Mouse (Mus musculus): ENCODE data around the gene Hdhd5. TPM values are rescaled to one million over a fixed set of nuclear protein-coding genes. Genes with fewer than 3 reads are reported as not detected.

Hdhd5 gene
- polyA plus RNA-seq, 1 experiment from 2014 or later: 7.4 TPM

DNA sequence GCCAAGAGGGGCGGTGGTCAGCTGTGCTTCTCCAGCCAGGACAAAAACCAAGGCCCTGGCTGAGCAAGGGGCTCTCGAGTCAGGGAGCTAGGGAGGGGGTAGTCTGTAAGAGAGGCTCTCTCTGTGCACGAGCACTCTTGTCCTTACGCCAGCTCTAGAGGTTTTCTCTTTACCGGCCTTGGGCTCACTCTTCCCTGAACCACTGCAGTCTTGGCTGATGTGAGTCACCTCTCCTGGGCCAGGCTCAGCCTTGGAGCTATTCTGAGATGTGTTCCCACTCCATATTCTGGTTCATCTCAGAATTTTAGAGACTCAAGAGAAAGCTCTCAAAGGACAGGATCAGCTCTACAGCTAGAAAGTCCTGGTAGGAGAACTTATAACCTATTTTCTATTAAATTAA lies 13.8 kb downstream of the Hdhd5 start:
- no peaks in the 10 kb centered on the region for H3K4me1 ChIP-seq (ENCODE audit: control insufficient read depth, insufficient read depth, low read length)
- H3K36me3 ChIP-seq (ENCODE audit: control insufficient read depth, insufficient read depth, low read length): peaks cover 37% of the 10 kb centered on the region
- no peak for ATAC-seq (ENCODE audit: low read depth)
- no peak for DNase-seq (ENCODE audit: low spot score)
- H3K9ac ChIP-seq (ENCODE audit: low read depth, low read length): no peak overlapping the region
- no peak overlapping the region for H3K27ac ChIP-seq (replicated peaks; ENCODE audit: low read depth, low read length)
- H3K4me3 ChIP-seq (ENCODE audit: low read depth, low read length): no peak overlapping the region
- H3K9me3 ChIP-seq (ENCODE audit: control insufficient read depth, low read length): no peaks in the 10 kb centered on the region
- no peak overlapping the region for H3K4me2 ChIP-seq (ENCODE audit: low read depth, low read length)
- WGBS: 87% methylated on average over 5 of the region's 5 CpGs
- H3K27me3 ChIP-seq (replicated peaks; ENCODE audit: control insufficient read depth, insufficient read depth, low read length): no peaks in the 10 kb centered on the region

DNA sequence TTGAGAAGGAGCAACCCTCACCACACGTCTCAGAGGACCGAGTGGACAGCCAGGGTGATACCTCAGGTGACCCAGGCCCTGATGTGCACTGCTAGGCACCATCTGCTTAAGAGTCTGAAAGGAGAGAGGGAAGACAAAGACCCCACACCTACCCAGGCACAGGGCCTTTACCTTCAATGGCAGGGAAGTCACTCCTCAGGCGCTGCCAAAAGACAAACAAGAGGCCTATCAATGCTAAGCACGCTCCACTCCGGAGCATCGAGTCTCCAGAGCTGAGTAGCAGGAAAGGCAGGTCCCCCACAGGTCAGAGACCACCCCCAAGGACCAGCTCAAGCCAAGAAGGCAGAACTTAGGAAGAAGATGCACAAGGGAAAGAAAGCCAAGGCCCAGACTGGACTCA lies 14.2 kb downstream of the Hdhd5 start:
- no peak for DNase-seq (ENCODE audit: low spot score)
- WGBS: 89% methylated on average over 6 of the region's 6 CpGs
- H3K36me3 ChIP-seq (ENCODE audit: control insufficient read depth, insufficient read depth, low read length): peaks cover 33% of the 10 kb centered on the region
- H3K27ac ChIP-seq (replicated peaks; ENCODE audit: low read depth, low read length): no peak overlapping the region
- no peak overlapping the region for H3K4me2 ChIP-seq (ENCODE audit: low read depth, low read length)
- no peaks in the 10 kb centered on the region for H3K27me3 ChIP-seq (replicated peaks; ENCODE audit: control insufficient read depth, insufficient read depth, low read length)
- H3K9me3 ChIP-seq (ENCODE audit: control insufficient read depth, low read length): no peaks in the 10 kb centered on the region
- ATAC-seq (ENCODE audit: low read depth): no peak
- H3K4me3 ChIP-seq (ENCODE audit: low read depth, low read length): no peak overlapping the region
- no peak overlapping the region for H3K9ac ChIP-seq (ENCODE audit: low read depth, low read length)
- no peaks in the 10 kb centered on the region for H3K4me1 ChIP-seq (ENCODE audit: control insufficient read depth, insufficient read depth, low read length)

DNA sequence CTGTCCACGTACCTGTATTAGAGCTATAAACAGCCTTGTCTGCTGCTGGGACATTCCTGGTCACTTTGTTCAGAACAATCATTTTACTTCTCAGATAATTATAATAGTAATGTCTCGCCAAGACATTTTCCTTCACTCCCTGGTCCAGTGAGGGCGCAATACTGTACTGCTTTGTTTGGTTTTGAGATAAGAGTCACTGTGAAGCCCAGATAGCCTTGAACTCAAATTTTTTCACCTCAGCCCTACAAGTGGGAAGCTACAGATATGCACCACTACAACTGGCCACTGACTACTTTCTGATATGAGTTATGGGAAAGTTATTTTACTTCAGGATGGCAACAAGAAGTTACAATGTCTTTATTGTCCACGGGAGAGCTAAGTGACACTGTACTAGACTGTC lies 14.7 kb downstream of the Hdhd5 start:
- Histone ChIP-seq H3K4me3 (ENCODE audit: low read depth, low read length) (no peak overlapping the region), H3K9me3 (ENCODE audit: control insufficient read depth, low read length) (no peaks in the 10 kb centered on the region), H3K27me3 (replicated peaks; ENCODE audit: control insufficient read depth, insufficient read depth, low read length) (no peaks in the 10 kb centered on the region), H3K4me2 (ENCODE audit: low read depth, low read length) (no peak overlapping the region), H3K27ac (replicated peaks; ENCODE audit: low read depth, low read length) (no peak overlapping the region), H3K9ac (ENCODE audit: low read depth, low read length) (no peak overlapping the region), H3K36me3 (ENCODE audit: control insufficient read depth, insufficient read depth, low read length) (peaks cover 30% of the 10 kb centered on the region), H3K4me1 (ENCODE audit: control insufficient read depth, insufficient read depth, low read length) (no peaks in the 10 kb centered on the region)
- WGBS: 91% methylated on average over 4 of the region's 4 CpGs
- ATAC-seq (ENCODE audit: low read depth) (no peak), DNase-seq (ENCODE audit: low spot score) (no peak)

DNA sequence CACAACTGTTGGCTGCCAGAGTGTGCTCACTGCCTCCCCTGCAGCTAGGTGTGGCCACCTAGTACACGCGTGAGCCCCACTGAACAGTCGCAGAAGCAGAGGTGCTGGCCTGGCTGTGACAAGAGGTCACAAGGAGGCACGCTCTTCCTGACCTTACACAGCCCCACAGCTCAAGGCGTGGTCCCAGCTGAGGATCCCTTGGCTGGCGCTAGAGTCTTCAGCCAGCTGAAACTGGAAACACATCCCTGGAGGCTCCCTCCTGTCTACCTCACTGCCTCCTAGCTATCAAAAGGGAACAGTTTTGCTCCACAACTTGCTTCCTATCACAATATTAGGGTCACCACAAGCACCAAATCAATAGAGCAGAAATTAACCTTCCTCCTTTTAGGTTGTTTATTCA lies 19.9 kb downstream of the Hdhd5 start:
- H3K36me3 ChIP-seq (ENCODE audit: control insufficient read depth, insufficient read depth, low read length): peaks cover 35% of the 10 kb centered on the region
- H3K27ac ChIP-seq (replicated peaks; ENCODE audit: low read depth, low read length): no peak overlapping the region
- WGBS: 83% methylated on average over 6 of the region's 6 CpGs
- no peak overlapping the region for H3K9ac ChIP-seq (ENCODE audit: low read depth, low read length)
- no peaks in the 10 kb centered on the region for H3K9me3 ChIP-seq (ENCODE audit: control insufficient read depth, low read length)
- no peaks in the 10 kb centered on the region for H3K27me3 ChIP-seq (replicated peaks; ENCODE audit: control insufficient read depth, insufficient read depth, low read length)
- H3K4me2 ChIP-seq (ENCODE audit: low read depth, low read length): no peak overlapping the region
- no peaks in the 10 kb centered on the region for H3K4me1 ChIP-seq (ENCODE audit: control insufficient read depth, insufficient read depth, low read length)
- ATAC-seq (ENCODE audit: low read depth) (no peak), DNase-seq (ENCODE audit: low spot score) (no peak)
- H3K4me3 ChIP-seq (ENCODE audit: low read depth, low read length): no peak overlapping the region

DNA sequence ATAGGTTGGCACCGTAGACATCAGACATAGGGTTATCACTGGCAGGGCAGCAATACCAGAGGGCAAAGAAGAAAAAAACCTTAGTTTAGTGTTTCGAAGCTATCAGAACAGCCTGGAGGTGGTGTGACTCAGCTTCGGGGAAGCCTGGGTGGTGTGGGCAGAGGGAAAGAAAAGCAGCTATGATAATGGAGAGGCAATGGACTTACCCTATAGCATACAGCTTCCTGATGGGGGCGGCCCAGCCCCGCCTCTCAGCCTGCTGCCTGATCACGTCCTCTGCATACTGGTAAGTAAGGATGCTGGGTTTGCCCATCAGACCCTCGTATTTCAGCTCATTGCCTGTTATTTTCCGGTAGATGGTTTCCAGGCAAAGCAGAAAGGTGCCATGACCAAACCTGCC lies 20.7 kb downstream of the Hdhd5 start:
- no peaks in the 10 kb centered on the region for H3K4me1 ChIP-seq (ENCODE audit: control insufficient read depth, insufficient read depth, low read length)

DNA sequence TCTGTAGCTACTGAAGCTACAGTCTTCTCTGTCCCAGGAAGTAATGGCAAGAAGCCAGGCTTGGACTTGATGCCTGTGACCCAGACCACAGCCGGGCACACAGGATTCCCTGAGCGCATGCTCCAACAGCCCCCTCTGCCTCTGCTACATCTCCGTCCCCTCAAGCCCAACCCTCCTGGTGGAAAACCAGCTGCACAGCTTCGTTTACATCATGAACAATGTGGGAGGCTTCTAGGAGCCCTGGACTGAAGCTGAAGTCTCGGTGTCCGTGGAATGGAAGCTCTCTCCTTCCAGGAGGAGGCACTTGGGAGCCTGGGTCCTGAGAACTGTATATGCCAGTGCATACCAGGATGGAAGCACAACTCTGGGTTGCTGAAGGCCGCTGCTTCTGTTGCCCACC lies 21.1 kb downstream of the Hdhd5 start:
- DNase-seq (ENCODE audit: low spot score): no peak
- Histone ChIP-seq H3K27ac (replicated peaks; ENCODE audit: low read depth, low read length) (no peak overlapping the region), H3K9ac (ENCODE audit: low read depth, low read length) (no peak overlapping the region), H3K4me3 (ENCODE audit: low read depth, low read length) (no peak overlapping the region), H3K27me3 (replicated peaks; ENCODE audit: control insufficient read depth, insufficient read depth, low read length) (no peaks in the 10 kb centered on the region), H3K9me3 (ENCODE audit: control insufficient read depth, low read length) (no peaks in the 10 kb centered on the region), H3K36me3 (ENCODE audit: control insufficient read depth, insufficient read depth, low read length) (peaks cover 35% of the 10 kb centered on the region), H3K4me1 (ENCODE audit: control insufficient read depth, insufficient read depth, low read length) (no peaks in the 10 kb centered on the region), H3K4me2 (ENCODE audit: low read depth, low read length) (no peak overlapping the region)
- WGBS: 85% methylated on average over 7 of the region's 7 CpGs
- no peak for ATAC-seq (ENCODE audit: low read depth)

More for the DNA sequence above, 20.7 kb downstream of the Hdhd5 start:
- Histone ChIP-seq H3K4me2 (ENCODE audit: low read depth, low read length) (no peak overlapping the region), H3K9ac (ENCODE audit: low read depth, low read length) (no peak overlapping the region), H3K27me3 (replicated peaks; ENCODE audit: control insufficient read depth, insufficient read depth, low read length) (no peaks in the 10 kb centered on the region), H3K4me3 (ENCODE audit: low read depth, low read length) (no peak overlapping the region), H3K9me3 (ENCODE audit: control insufficient read depth, low read length) (no peaks in the 10 kb centered on the region), H3K36me3 (ENCODE audit: control insufficient read depth, insufficient read depth, low read length) (peaks cover 35% of the 10 kb centered on the region), H3K27ac (replicated peaks; ENCODE audit: low read depth, low read length) (no peak overlapping the region)
- WGBS: 85% methylated on average over 7 of the region's 8 CpGs
- ATAC-seq (ENCODE audit: low read depth): no peak
- DNase-seq (ENCODE audit: low spot score): no peak

DNA sequence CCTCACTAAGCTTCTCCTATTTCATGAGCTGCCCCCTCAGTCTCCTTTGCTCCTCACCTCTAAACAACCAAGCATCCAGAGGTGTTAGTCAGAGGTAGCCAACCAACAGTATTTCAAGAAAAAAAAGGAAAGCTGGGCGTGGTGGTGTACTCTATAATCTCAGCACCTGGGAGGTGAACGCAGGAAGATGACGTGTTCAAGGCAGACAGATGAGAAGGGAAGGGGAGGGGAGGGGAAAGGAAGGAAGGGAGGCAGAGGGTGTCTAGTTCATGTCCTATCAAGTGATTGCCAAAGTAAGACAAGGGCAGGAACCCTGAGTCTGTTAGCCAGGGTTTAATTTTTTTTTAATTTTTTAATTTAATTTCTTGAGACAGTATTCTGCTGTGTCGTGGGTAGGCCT lies 22.5 kb downstream of the Hdhd5 start:
- Histone ChIP-seq H3K27me3 (replicated peaks; ENCODE audit: control insufficient read depth, insufficient read depth, low read length) (no peaks in the 10 kb centered on the region), H3K4me2 (ENCODE audit: low read depth, low read length) (no peak overlapping the region), H3K36me3 (ENCODE audit: control insufficient read depth, insufficient read depth, low read length) (peaks cover 31% of the 10 kb centered on the region), H3K9me3 (ENCODE audit: control insufficient read depth, low read length) (no peaks in the 10 kb centered on the region), H3K4me3 (ENCODE audit: low read depth, low read length) (no peak overlapping the region), H3K9ac (ENCODE audit: low read depth, low read length) (no peak overlapping the region), H3K27ac (replicated peaks; ENCODE audit: low read depth, low read length) (no peak overlapping the region), H3K4me1 (ENCODE audit: control insufficient read depth, insufficient read depth, low read length) (no peaks in the 10 kb centered on the region)
- 79% methylated on average over 4 of the region's 4 CpGs for WGBS
- ATAC-seq (ENCODE audit: low read depth) (no peak), DNase-seq (ENCODE audit: low spot score) (no peak)

DNA sequence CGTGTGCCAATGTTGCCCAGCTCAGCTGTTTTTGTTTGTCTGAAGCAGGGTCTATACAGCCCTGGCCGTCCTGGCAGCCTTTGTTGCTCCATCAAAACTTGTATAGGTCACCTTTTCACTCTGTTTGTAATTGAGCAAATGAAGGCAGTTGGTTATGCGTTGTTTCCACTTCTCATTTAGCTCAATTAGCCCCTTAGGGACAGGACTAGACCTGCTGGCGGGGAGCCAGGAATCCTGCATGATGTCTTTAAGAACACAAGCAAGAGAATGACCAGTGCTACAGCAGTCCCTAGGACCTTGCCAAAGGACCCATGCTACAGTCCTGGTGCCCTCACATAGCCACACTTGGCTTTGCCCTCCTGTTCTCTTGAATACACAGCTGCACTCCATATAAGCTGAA lies 25.6 kb downstream of the Hdhd5 start:
- 54% methylated on average over 4 of the region's 4 CpGs for WGBS
- Histone ChIP-seq H3K36me3 (ENCODE audit: control insufficient read depth, insufficient read depth, low read length) (peaks cover 22% of the 10 kb centered on the region), H3K27ac (replicated peaks; ENCODE audit: low read depth, low read length) (no peak overlapping the region), H3K27me3 (replicated peaks; ENCODE audit: control insufficient read depth, insufficient read depth, low read length) (no peaks in the 10 kb centered on the region), H3K4me1 (ENCODE audit: control insufficient read depth, insufficient read depth, low read length) (no peaks in the 10 kb centered on the region), H3K4me2 (ENCODE audit: low read depth, low read length) (no peak overlapping the region), H3K9me3 (ENCODE audit: control insufficient read depth, low read length) (peaks cover under 1% of the 10 kb centered on the region; the same call in 1 of the 2 replicates), H3K9ac (ENCODE audit: low read depth, low read length) (no peak overlapping the region), H3K4me3 (ENCODE audit: low read depth, low read length) (no peak overlapping the region)
- ATAC-seq (ENCODE audit: low read depth): peak; percentile 9; the same call in 1 of the 2 replicates
- DNase-seq (ENCODE audit: low spot score): peak; percentile 54

DNA sequence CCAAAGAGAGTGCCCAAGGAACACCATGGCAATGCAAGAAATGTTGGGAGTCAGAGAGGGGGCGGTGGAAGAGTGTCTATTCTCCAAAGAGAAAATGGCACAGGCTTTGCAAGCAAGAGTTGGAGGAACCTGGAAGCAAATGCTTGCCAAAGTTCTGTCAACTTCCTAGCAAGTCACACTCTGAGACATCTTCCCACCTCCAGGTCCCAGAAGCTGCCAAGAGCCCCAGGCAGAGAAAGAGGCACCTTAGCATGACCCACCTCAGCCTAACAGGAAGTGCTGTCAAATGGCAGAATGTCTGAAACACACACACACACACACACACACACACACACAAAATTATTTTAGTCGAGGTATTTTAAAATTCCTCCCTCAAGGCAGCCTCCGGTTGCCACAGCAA lies 27.1 kb downstream of the Hdhd5 start:
- 74% methylated on average over 3 of the region's 3 CpGs for WGBS
- Histone ChIP-seq H3K4me2 (ENCODE audit: low read depth, low read length) (no peak overlapping the region), H3K9ac (ENCODE audit: low read depth, low read length) (no peak overlapping the region), H3K27me3 (replicated peaks; ENCODE audit: control insufficient read depth, insufficient read depth, low read length) (no peaks in the 10 kb centered on the region), H3K4me1 (ENCODE audit: control insufficient read depth, insufficient read depth, low read length) (no peaks in the 10 kb centered on the region), H3K9me3 (ENCODE audit: control insufficient read depth, low read length) (peaks cover 5% of the 10 kb centered on the region; the same call in 1 of the 2 replicates), H3K36me3 (ENCODE audit: control insufficient read depth, insufficient read depth, low read length) (peaks cover 7% of the 10 kb centered on the region; the same call in 1 of the 2 replicates), H3K4me3 (ENCODE audit: low read depth, low read length) (no peak overlapping the region), H3K27ac (replicated peaks; ENCODE audit: low read depth, low read length) (no peak overlapping the region)
- DNase-seq (ENCODE audit: low spot score): no peak
- ATAC-seq (ENCODE audit: low read depth): no peak

Measured in embryonic facial prominence, embryonic 14.5 days (tissue).